Mouse (Mus musculus) kidney, adult 2 months (tissue): ENCODE results near the gene Sh3bgr. TPM values are rescaled to one million over a fixed set of nuclear protein-coding genes. Genes with fewer than 3 reads are reported as not detected.
A peak's percentile ranks its signal among the peaks of the same experiment; 100 is the strongest.

ENCODE experiments used
- DNase-seq: peaks from one replicate; pipeline ENCODE4 v3.0.0; 2021
- H3K27ac ChIP-seq: fragments of 200-500 bp; 2 replicates; pipeline ENCODE4 v1.5.1; 2012; ENCODE audit warnings: low read depth, low read length, control low read depth, inconsistent platforms; ENCODE audit not compliant: insufficient read depth
- H3K27me3 ChIP-seq: fragments of 200-500 bp; replicated peaks from 2 replicates; pipeline ENCODE4 v1.6.1; 2012; ENCODE audit warnings: mild to moderate bottlenecking, moderate library complexity, low read length, inconsistent platforms; ENCODE audit not compliant: control insufficient read depth, insufficient read depth
- H3K36me3 ChIP-seq: fragments of 200-500 bp; 2 replicates; pipeline ENCODE4 v1.6.1; 2012; ENCODE audit warnings: mild to moderate bottlenecking, moderate library complexity, low read length, inconsistent platforms; ENCODE audit not compliant: control insufficient read depth, insufficient read depth
- H3K4me1 ChIP-seq: fragments of 200-500 bp; 2 replicates; pipeline ENCODE4 v1.6.1; 2011; ENCODE audit warnings: low read length; ENCODE audit not compliant: control insufficient read depth, insufficient read depth
- H3K4me3 ChIP-seq: fragments of 200-500 bp; 2 replicates; pipeline ENCODE4 v1.5.1; 2011; ENCODE audit warnings: mild to moderate bottlenecking, low read depth, low read length, control low read depth; ENCODE audit not compliant: insufficient read depth
- CTCF ChIP-seq: fragments of 200-500 bp; conservative IDR thresholded peaks from 2 replicates; pipeline ENCODE4 v1.5.1; 2011; ENCODE audit warnings: low read depth, mild to moderate bottlenecking, control low read depth, low read length, moderate library complexity, mixed read lengths; ENCODE audit not compliant: insufficient read depth, insufficient read length
- POLR2A ChIP-seq: fragments of 200-500 bp; IDR thresholded peaks from one replicate; pipeline ENCODE4 v1.6.1; 2011; ENCODE audit warnings: low read depth, low read length, control low read depth
- WGBS: fragments of 180-500 bp; shearing (Covaris S2); methylation state at CpG from one replicate; pipeline ENCODE4 v1.1.7; 2018; 5-methylcytosine and 5-hydroxymethylcytosine counted together
- polyA plus RNA-seq: library from polyadenylated mRNA; depleted of rRNA; stranded (reverse); fragments of >200 nt; gene quantifications from 2 replicates; pipeline ENCODE4 v1.2.3, GENCODE M21; 2012

Sh3bgr gene
- polyA plus RNA-seq, 1 experiment, result 6.7 TPM

GRCm38 (mm10) chr16:96159091-96159731 lies 41.0 kb upstream of the Sh3bgr start:
- H3K36me3 ChIP-seq, result no peaks in the 10 kb centered on the region
- peak; percentile 49 for DNase-seq
- H3K4me3 ChIP-seq, result peak overlapping the region; percentile 63
- H3K27ac ChIP-seq, result no peak overlapping the region
- no peaks in the 10 kb centered on the region for H3K4me1 ChIP-seq
- 3% methylated on average over 67 of the region's 67 CpGs for WGBS
- H3K27me3 ChIP-seq, result no peaks in the 10 kb centered on the region
- no peak; the same call in 1 of the 2 replicates for TF ChIP-seq CTCF
- TF ChIP-seq POLR2A, result no peak

- Histone ChIP-seq H3K27ac (no peak overlapping the region), H3K4me3 (peak overlapping the region; percentile 63; the same call in 1 of the 2 replicates), H3K4me1 (no peaks in the 10 kb centered on the region), H3K36me3 (no peaks in the 10 kb centered on the region), H3K27me3 (no peaks in the 10 kb centered on the region)
- TF ChIP-seq CTCF (no peak), POLR2A (no peak)
- DNase-seq, result no peak
- 84% methylated on average over 20 of the region's 20 CpGs for WGBS
These were observed 40.4 kb upstream of the Sh3bgr start for GRCm38 (mm10) chr16:96159794-96160346.

GRCm38 (mm10) chr16:96160927-96161326 lies 39.3 kb upstream of the Sh3bgr start:
- no peaks in the 10 kb centered on the region for H3K4me1 ChIP-seq
- 46% methylated on average over 1 of the region's 1 CpGs for WGBS
- DNase-seq, result no peak
- TF ChIP-seq POLR2A, result no peak
- TF ChIP-seq CTCF, result no peak
- no peaks in the 10 kb centered on the region for H3K27me3 ChIP-seq
- no peak overlapping the region for H3K27ac ChIP-seq
- H3K36me3 ChIP-seq, result no peaks in the 10 kb centered on the region
- H3K4me3 ChIP-seq, result no peak overlapping the region

- WGBS, result 74% methylated on average over 4 of the region's 4 CpGs
- Histone ChIP-seq H3K27ac (no peak overlapping the region), H3K36me3 (no peaks in the 10 kb centered on the region)
These were observed 38.9 kb upstream of the Sh3bgr start for GRCm38 (mm10) chr16:96161336-96161735.

GRCm38 (mm10) chr16:96165723-96166264 lies 34.5 kb upstream of the Sh3bgr start:
- no peak for DNase-seq
- Histone ChIP-seq H3K27me3 (no peaks in the 10 kb centered on the region), H3K27ac (no peak overlapping the region), H3K4me1 (no peaks in the 10 kb centered on the region), H3K36me3 (no peaks in the 10 kb centered on the region), H3K4me3 (no peak overlapping the region)
- TF ChIP-seq CTCF (no peak), POLR2A (no peak)
- WGBS, result 84% methylated on average over 4 of the region's 4 CpGs

More at GRCm38 (mm10) chr16:96161336-96161735, 38.9 kb upstream of the Sh3bgr start:
- Histone ChIP-seq H3K4me1 (no peaks in the 10 kb centered on the region), H3K27me3 (no peaks in the 10 kb centered on the region), H3K4me3 (no peak overlapping the region)
- DNase-seq, result no peak
- TF ChIP-seq CTCF, result no peak

GRCm38 (mm10) chr16:96168837-96169236 lies 31.4 kb upstream of the Sh3bgr start:
- TF ChIP-seq POLR2A (no peak), CTCF (no peak)
- Histone ChIP-seq H3K4me3 (no peak overlapping the region), H3K36me3 (no peaks in the 10 kb centered on the region), H3K27me3 (no peaks in the 10 kb centered on the region), H3K27ac (no peak overlapping the region), H3K4me1 (no peaks in the 10 kb centered on the region)
- 92% methylated on average over 4 of the region's 4 CpGs for WGBS
- no peak for DNase-seq

- H3K4me1 ChIP-seq, result no peaks in the 10 kb centered on the region
- H3K36me3 ChIP-seq, result no peaks in the 10 kb centered on the region
- H3K27me3 ChIP-seq, result no peaks in the 10 kb centered on the region
- no peak overlapping the region for H3K4me3 ChIP-seq
- 71% methylated on average over 8 of the region's 8 CpGs for WGBS
- DNase-seq, result no peak
- TF ChIP-seq POLR2A, result no peak
- no peak for TF ChIP-seq CTCF
- H3K27ac ChIP-seq, result no peak overlapping the region
These were observed 26.6 kb upstream of the Sh3bgr start for GRCm38 (mm10) chr16:96173648-96174047.
